Mouse (Mus musculus): ENCODE measurements around the gene Iqschfp.

GRCm38 (mm10) chr3:68428081-68428480 is 536.0 kb downstream of the Iqschfp start:
- TF ChIP-seq CTCF (IDR thresholded peaks at IDR 0.05; ENCODE audit: low read depth) (no peak), EP300 (IDR thresholded peaks at IDR 0.05; ENCODE audit: low read depth) (no peak)
